Mouse (Mus musculus) liver, embryonic 13.5 days (tissue): ENCODE measurements around the gene Ankrd28. TPM values are rescaled to one million over a fixed set of nuclear protein-coding genes. Genes with fewer than 3 reads are reported as not detected.

Source experiments
- ATAC-seq: fragments of 200-750 bp; cut with Nextera tagmentation; 2 replicates; pipeline ENCODE4 v1.8.0; 2017; ENCODE audit warnings: low read depth, mild to moderate bottlenecking, moderate number of reproducible peaks, moderate library complexity
- DNase-seq: peaks from one replicate; pipeline ENCODE4 v3.0.0; 2022
- H3K27ac ChIP-seq: fragments of 300-500 bp; sonication (generic); 2 replicates; pipeline ENCODE4 v1.5.1; 2015; ENCODE audit warnings: moderate library complexity, mild to moderate bottlenecking, inconsistent platforms
- H3K27me3 ChIP-seq: fragments of 300-500 bp; sonication (generic); 2 replicates; pipeline ENCODE4 v1.6.1; 2015; ENCODE audit warnings: mild to moderate bottlenecking, inconsistent platforms
- H3K36me3 ChIP-seq: fragments of 300-500 bp; sonication (generic); 2 replicates; pipeline ENCODE4 v1.6.1; 2015; ENCODE audit warnings: mild to moderate bottlenecking, inconsistent platforms
- H3K4me1 ChIP-seq: fragments of 300-500 bp; sonication (generic); replicated peaks from 2 replicates; pipeline ENCODE4 v1.6.1; 2015; ENCODE audit warnings: inconsistent platforms
- H3K4me2 ChIP-seq: fragments of 300-500 bp; sonication (generic); 2 replicates; pipeline ENCODE4 v1.6.1; 2015; ENCODE audit warnings: inconsistent platforms, mild to moderate bottlenecking, moderate library complexity
- H3K4me3 ChIP-seq: fragments of 300-500 bp; sonication (generic); replicated peaks from 2 replicates; pipeline ENCODE4 v1.5.1; 2015; ENCODE audit warnings: mild to moderate bottlenecking, inconsistent platforms
- H3K9ac ChIP-seq: fragments of 300-500 bp; sonication (generic); 2 replicates; pipeline ENCODE4 v1.6.1; 2015; ENCODE audit warnings: mild to moderate bottlenecking, inconsistent platforms
- H3K9me3 ChIP-seq: fragments of 300-500 bp; sonication (generic); replicated peaks from 2 replicates; pipeline ENCODE4 v1.6.1; 2016; ENCODE audit warnings: inconsistent platforms
- WGBS: fragments of 180-500 bp; shearing (Covaris S2); methylation state at CpG from one replicate; pipeline ENCODE4 v1.1.7; 2015; ENCODE audit not compliant: insufficient replicate concordance; 5-methylcytosine and 5-hydroxymethylcytosine counted together
- polyA plus RNA-seq: library from polyadenylated mRNA; unstranded; fragments of >200 nt; fragmentation: Nextera tagmentation; extraction: Ambion mirVana; gene quantifications from 2 replicates; pipeline ENCODE4 v1.2.1, GENCODE M21; 2015

The Ankrd28 gene
- polyA plus RNA-seq, 1 experiment from 2014 or later, result 3.0 TPM

DNA sequence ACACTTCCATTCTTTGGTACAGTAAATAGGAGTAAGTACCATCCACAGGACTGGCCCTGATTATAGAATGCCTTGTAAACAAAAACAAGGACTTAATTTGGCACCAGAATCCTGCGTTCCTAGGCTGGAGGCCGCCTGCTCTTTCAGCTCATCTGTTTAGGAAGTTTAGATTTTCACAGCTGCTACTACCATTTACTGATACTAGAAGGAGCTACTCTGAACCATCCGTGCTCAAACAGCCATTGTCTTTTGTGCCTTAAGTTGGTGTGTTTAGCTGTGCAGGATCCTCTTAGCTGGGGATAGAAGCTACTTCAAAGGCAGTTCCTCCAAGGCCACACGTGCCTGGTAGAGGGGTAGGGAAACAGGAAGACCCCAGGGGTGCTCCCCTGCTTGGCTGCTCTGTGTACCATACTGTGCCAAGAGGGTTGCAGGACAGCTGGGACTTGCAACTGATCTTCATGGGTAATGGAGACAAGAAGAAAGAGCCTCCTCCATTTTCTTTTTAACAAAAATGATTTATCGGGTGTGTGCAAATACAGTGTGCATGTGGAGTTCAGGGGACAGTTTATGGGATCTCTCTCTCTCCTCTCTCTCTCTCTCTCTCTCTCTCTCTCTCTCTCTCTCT, 148.4 kb downstream of the Ankrd28 start:
- 55% methylated on average over 5 of the region's 5 CpGs for WGBS
- H3K27me3 ChIP-seq, result no peaks in the 10 kb centered on the region

DNA sequence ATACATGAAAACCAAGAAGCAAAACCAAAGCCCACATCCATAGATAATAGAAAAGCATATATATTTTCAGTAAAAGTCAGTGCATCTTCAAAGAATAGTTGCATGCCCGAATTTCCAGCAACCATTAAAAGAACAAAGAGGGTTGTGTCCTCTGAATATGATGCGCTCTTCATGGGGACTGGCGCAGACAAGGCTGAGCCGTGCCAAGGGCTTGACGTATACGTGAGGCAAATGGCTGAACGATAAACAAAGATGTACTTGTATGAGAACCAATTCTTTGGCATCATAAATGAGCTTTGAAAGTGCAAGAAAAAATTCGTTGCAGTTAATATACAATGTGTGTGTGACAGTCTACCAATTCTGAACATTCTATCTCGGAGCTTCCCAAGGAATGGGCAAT, 149.2 kb downstream of the Ankrd28 start:
- no peaks in the 10 kb centered on the region for H3K9me3 ChIP-seq
- no peaks in the 10 kb centered on the region for H3K36me3 ChIP-seq
- H3K27me3 ChIP-seq, result no peaks in the 10 kb centered on the region
- H3K4me3 ChIP-seq, result no peak overlapping the region
- H3K9ac ChIP-seq, result no peak overlapping the region
- no peak for DNase-seq
- no peak for ATAC-seq
- H3K4me2 ChIP-seq, result no peak overlapping the region
- peaks cover 16% of the 10 kb centered on the region for H3K4me1 ChIP-seq
- H3K27ac ChIP-seq, result no peak overlapping the region
- 75% methylated on average over 9 of the region's 9 CpGs for WGBS

More for the DNA sequence above, 148.4 kb downstream of the Ankrd28 start:
- H3K4me1 ChIP-seq, result peaks cover 16% of the 10 kb centered on the region
- H3K27ac ChIP-seq, result no peak overlapping the region
- H3K4me2 ChIP-seq, result no peak overlapping the region
- DNase-seq (no peak), ATAC-seq (no peak)
- H3K4me3 ChIP-seq, result no peak overlapping the region
- H3K36me3 ChIP-seq, result no peaks in the 10 kb centered on the region
- no peak overlapping the region for H3K9ac ChIP-seq
- H3K9me3 ChIP-seq, result no peaks in the 10 kb centered on the region

DNA sequence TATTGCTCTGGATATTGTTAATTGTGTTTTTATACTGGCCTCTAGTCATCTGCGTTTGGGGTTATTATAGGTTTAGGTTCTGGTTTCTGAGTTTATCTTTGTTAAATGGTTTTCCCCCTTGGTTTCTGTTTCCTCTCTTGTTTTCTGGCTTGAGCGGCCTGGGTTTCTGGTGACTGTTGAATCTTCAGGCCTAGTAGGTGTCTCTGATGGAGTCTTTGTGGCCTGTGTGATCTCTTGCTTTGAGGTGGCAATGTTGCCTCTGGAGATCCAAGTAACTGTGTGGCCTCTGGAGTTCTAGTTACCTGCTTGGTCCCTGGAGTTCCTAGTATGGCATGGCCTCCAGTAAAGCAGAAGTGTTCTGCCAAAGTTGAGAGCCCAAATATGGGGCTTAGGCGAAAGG, 149.8 kb downstream of the Ankrd28 start:
- no peak for ATAC-seq
- no peak overlapping the region for H3K9ac ChIP-seq
- no peaks in the 10 kb centered on the region for H3K36me3 ChIP-seq
- 52% methylated on average over 3 of the region's 3 CpGs for WGBS
- no peak overlapping the region for H3K4me3 ChIP-seq
- no peak overlapping the region for H3K4me2 ChIP-seq
- peaks cover 15% of the 10 kb centered on the region for H3K4me1 ChIP-seq
- no peaks in the 10 kb centered on the region for H3K27me3 ChIP-seq
- no peak for DNase-seq
- H3K27ac ChIP-seq, result no peak overlapping the region
- H3K9me3 ChIP-seq, result no peaks in the 10 kb centered on the region

DNA sequence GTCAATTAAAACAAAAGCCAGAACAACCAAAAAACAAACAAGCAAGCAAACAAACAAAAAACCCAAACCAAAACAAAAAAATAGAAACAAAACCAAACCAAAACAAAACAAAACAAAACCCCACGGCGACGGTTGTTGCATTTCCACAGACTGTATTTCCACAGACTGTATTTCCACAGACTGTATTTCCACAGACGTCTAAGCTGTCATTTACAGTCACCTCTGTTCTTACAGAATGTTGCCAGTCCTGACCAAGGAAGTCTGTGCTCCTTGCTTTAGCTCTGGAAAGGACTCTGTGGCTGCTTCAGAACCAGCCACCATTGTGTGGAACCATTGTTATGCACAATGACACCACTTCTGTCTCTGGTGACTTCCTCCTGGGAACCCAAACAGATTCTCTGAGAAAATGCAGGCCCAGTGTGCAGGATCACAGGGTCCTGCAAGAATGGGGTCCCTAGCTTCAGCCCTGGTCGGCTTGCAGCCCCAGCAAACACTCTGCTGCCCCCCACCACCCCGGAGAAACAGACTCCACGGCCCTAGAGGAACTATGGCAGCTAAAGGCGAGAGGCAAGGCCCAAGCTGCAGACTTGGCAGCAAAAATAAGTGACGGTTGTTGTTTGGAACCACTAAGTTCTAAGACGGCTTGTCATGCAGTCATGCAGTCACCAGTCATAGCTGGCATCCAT, 158.7 kb downstream of the Ankrd28 start:
- Histone ChIP-seq H3K9me3 (no peaks in the 10 kb centered on the region), H3K9ac (no peak overlapping the region), H3K4me3 (no peak overlapping the region), H3K4me1 (peaks cover 16% of the 10 kb centered on the region), H3K27ac (no peak overlapping the region), H3K4me2 (no peak overlapping the region), H3K36me3 (peaks cover 11% of the 10 kb centered on the region), H3K27me3 (no peaks in the 10 kb centered on the region)
- DNase-seq (no peak), ATAC-seq (no peak)
- WGBS, result 63% methylated on average over 10 of the region's 10 CpGs

DNA sequence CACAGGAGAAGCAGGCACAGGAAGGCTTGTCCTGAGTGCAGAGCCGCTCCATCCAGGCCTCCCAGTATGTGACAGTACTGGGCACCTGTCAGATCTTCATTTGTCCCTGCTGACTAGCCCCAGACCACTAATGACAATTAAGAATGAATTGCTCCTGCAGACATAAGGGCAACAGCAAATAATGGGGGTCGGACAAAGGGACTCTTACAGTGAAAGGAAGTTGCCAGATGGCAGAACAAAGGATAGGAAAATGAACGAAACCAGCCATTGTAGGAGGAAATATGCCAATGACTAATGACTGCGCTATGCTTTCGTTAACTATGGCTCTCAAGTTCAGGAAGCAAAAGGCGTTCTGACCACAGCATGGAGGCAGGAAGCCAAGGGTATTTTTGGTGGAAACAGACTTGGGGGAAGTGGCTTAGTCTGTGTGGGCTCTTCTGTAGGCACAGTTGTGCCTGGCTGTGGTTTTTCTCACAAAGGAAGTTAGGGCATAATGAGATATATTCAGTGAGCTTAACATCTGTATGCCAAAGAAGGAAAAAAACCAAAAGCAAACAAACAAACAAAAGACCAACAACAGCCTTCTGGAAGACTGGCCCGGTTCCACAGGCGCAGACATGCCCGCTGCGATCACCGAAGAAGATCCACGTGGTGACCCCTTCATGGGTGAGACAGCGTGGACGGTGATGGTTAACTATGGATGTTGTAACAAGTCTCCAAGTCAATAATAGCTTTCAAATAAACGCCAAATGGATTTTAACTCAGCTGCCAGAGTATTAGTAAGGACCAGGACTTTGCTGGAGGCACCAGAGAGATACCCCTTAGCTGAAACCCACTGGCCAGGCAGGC, 160.6 kb downstream of the Ankrd28 start:
- H3K4me3 ChIP-seq, result no peak overlapping the region
- no peaks in the 10 kb centered on the region for H3K27me3 ChIP-seq
- H3K9ac ChIP-seq, result no peak overlapping the region
- peaks cover 20% of the 10 kb centered on the region for H3K4me1 ChIP-seq
- no peaks in the 10 kb centered on the region for H3K9me3 ChIP-seq
- 34% methylated on average over 15 of the region's 15 CpGs for WGBS
- ATAC-seq (no peak), DNase-seq (no peak)
- peaks cover 12% of the 10 kb centered on the region for H3K36me3 ChIP-seq
- peak overlapping the region; percentile 69 for H3K27ac ChIP-seq
- H3K4me2 ChIP-seq, result peak overlapping the region; percentile 5; the same call in 1 of the 2 replicates

DNA sequence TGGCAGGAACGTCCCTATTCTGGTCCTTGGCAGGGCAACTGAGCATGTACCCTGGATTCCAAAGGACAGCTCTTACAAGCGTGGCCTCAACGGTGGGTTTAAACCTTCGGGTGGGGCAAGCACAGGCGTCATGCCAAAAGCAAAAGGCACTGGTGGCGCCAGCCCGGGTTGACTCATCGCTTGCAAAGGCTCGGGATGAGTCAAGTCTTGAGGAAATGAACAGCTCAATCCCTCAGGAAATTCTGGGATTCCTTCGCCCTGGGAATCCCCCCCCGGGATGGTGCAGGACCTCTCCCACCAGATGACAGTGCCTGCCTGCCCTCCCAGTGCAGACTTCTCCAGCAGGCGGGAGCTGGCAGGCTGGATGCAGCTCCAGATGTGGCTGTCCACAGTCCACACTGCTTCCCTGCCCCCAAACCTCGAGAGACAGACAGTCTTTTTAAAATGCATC, 161.3 kb downstream of the Ankrd28 start:
- 26% methylated on average over 13 of the region's 13 CpGs for WGBS
- Histone ChIP-seq H3K9me3 (no peaks in the 10 kb centered on the region), H3K4me2 (peak overlapping the region; percentile 5; the same call in 1 of the 2 replicates), H3K4me3 (no peak overlapping the region; the same call in 1 of the 2 replicates), H3K4me1 (peaks cover 27% of the 10 kb centered on the region), H3K36me3 (peaks cover 12% of the 10 kb centered on the region), H3K9ac (no peak overlapping the region), H3K27ac (peak overlapping the region; percentile 69), H3K27me3 (no peaks in the 10 kb centered on the region)
- DNase-seq, result no peak
- ATAC-seq, result no peak

DNA sequence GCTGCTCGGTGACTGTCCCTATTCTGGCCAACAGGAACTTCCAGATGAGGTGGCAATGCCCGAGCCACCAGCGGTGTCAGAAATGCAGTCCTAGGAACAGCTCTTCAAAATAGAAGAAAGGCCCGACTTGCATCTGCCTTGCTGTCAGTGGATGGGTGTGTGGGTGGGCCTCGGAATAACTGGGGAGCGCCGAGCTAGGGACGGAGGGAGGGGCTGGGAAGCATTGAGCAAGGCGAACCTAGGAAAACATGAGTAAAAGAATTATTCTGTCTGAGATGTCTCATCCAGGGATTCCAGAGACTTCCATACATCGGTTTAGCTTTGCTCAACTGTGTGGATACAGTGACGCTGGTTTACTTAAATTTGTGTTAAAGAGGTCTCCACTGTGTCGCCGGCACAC, 162.1 kb downstream of the Ankrd28 start:
- H3K4me2 ChIP-seq, result no peak overlapping the region
- WGBS, result 72% methylated on average over 13 of the region's 13 CpGs
- H3K36me3 ChIP-seq, result peaks cover 12% of the 10 kb centered on the region
- no peak overlapping the region for H3K4me3 ChIP-seq
- H3K27ac ChIP-seq, result no peak overlapping the region
- H3K9ac ChIP-seq, result no peak overlapping the region
- H3K9me3 ChIP-seq, result no peaks in the 10 kb centered on the region
- peaks cover 35% of the 10 kb centered on the region for H3K4me1 ChIP-seq
- DNase-seq (no peak), ATAC-seq (no peak)
- H3K27me3 ChIP-seq, result no peaks in the 10 kb centered on the region

DNA sequence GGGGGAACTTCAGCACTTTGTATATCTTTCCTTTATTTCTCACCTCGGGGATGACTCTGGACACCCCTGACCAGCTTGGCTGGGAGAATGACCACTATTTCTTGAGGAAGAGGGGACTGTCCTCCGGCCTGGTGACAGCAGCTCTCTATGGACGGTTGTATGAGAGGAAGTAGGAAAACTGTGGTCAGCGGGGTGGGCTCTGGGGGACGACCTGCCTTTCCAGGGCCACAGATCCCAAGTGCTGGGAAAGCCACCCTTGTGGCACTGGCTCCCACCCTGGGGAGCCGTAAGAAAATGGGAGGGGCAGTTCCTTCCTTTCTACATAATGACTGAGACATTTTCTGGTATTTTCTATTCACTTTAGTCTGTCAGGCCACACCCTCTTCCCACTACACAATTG, 162.7 kb downstream of the Ankrd28 start:
- Histone ChIP-seq H3K36me3 (peaks cover 12% of the 10 kb centered on the region), H3K4me3 (no peak overlapping the region), H3K4me2 (no peak overlapping the region), H3K4me1 (peaks cover 41% of the 10 kb centered on the region), H3K9ac (no peak overlapping the region), H3K27me3 (no peaks in the 10 kb centered on the region), H3K9me3 (no peaks in the 10 kb centered on the region), H3K27ac (no peak overlapping the region)
- 55% methylated on average over 6 of the region's 6 CpGs for WGBS
- DNase-seq (no peak), ATAC-seq (no peak)

DNA sequence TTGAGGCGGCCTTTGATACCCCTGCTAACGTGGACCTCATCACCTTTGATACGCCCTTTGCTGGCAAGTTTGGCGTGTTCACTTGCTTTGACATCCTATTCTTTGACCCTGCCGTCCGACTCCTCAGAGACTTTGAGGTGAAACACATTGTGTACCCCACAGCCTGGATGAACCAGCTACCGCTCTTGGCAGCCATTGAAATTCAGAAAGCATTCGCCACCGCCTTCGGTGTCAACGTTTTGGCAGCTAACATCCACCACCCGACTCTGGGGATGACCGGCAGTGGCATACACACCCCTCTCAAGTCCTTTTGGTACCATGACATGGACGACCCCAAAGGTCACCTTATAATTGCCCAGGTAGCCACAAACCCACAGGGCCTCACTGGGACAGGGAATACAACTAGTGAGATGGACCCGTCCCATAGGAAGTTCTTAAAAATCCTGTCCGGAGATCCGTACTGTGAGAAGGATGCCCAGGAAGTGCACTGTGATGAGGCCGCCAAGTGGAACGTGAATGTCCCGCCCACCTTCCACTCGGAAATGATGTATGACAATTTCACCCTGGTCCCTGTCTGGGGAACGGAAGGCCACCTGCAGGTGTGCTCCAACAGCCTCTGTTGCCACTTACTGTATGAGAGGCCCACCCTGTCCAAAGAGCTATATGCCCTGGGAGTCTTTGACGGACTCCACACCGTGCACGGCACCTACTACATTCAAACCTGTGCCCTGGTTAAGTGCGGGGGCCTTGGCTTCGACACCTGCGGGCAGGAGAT, 163.3 kb downstream of the Ankrd28 start:
- no peak overlapping the region for H3K27ac ChIP-seq
- no peaks in the 10 kb centered on the region for H3K9me3 ChIP-seq
- DNase-seq (no peak), ATAC-seq (no peak)
- H3K4me2 ChIP-seq, result no peak overlapping the region
- H3K9ac ChIP-seq, result no peak overlapping the region
- H3K4me3 ChIP-seq, result no peak overlapping the region
- H3K4me1 ChIP-seq, result peaks cover 47% of the 10 kb centered on the region
- peaks cover 12% of the 10 kb centered on the region for H3K36me3 ChIP-seq
- WGBS, result 86% methylated on average over 28 of the region's 28 CpGs
- no peaks in the 10 kb centered on the region for H3K27me3 ChIP-seq

DNA sequence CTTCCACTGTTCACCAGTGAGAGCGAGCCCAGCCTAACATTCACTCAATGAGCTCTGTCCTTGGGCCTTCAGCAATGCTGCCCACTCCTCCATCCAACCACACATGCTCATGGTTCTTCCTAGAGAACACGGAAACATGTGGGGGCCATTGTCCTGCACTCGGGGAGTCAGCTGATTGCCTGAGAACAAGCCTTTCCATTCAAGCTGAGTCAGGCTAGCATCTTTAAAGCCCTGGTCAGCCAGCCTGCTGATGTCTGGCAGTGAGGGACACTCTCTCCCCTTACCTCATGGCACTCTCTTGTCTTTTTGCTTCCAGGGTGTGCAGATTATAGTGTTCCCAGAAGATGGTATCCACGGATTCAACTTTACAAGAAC, 164.9 kb downstream of the Ankrd28 start:
- no peak overlapping the region for H3K27ac ChIP-seq
- DNase-seq, result no peak
- 76% methylated on average over 4 of the region's 4 CpGs for WGBS
- H3K4me2 ChIP-seq, result no peak overlapping the region
- H3K4me3 ChIP-seq, result no peak overlapping the region
- no peaks in the 10 kb centered on the region for H3K9me3 ChIP-seq
- H3K9ac ChIP-seq, result no peak overlapping the region
- no peak for ATAC-seq
- H3K27me3 ChIP-seq, result no peaks in the 10 kb centered on the region
- peaks cover 12% of the 10 kb centered on the region for H3K36me3 ChIP-seq
- peaks cover 58% of the 10 kb centered on the region for H3K4me1 ChIP-seq
